Mouse (Mus musculus): ENCODE data around the gene Tacc2. TPM values are rescaled to one million over a fixed set of nuclear protein-coding genes. Genes with fewer than 3 reads are reported as not detected.
A peak's percentile ranks its signal among the peaks of the same experiment; 100 is the strongest.

The Tacc2 gene
- total RNA-seq, 2 experiments from 2014 or later, result 515 to 576 TPM

GRCm38 (mm10) chr7:130552780-130553179, 24.5 kb upstream of the Tacc2 start:
- TF ChIP-seq CTCF (IDR thresholded peaks at IDR 0.05), result no peak
- peak overlapping the region; percentile 97 for H3K27ac ChIP-seq
- intact Hi-C loops (cut with DNase I), result loop anchor here (2.0 to 5.0 kb wide), 2 partner anchors 16 to 45 kb away; no protein-coding TSS in a partner anchor
- DNase-seq, result peak; percentile 92
- peak overlapping the region; percentile 75 for H3K4me3 ChIP-seq

GRCm38 (mm10) chr7:130553321-130553720, 23.9 kb upstream of the Tacc2 start:
- H3K4me3 ChIP-seq, result peak overlapping the region; percentile 75
- no peak for DNase-seq
- peak overlapping the region; percentile 97 for H3K27ac ChIP-seq
- intact Hi-C loops (cut with DNase I), result loop anchor here (2.0 to 5.0 kb wide), 2 partner anchors 15 to 44 kb away; no protein-coding TSS in a partner anchor
- TF ChIP-seq CTCF (IDR thresholded peaks at IDR 0.05), result no peak

GRCm38 (mm10) chr7:130555597-130555996, 21.6 kb upstream of the Tacc2 start:
- TF ChIP-seq CTCF (IDR thresholded peaks at IDR 0.05), result no peak
- intact Hi-C loops (cut with DNase I), result no loop called here
- Histone ChIP-seq H3K27ac (peak overlapping the region; percentile 97), H3K4me3 (peak overlapping the region; percentile 75)
- DNase-seq, result no peak

GRCm38 (mm10) chr7:130558592-130558991, 18.6 kb upstream of the Tacc2 start:
- no peak overlapping the region for H3K4me3 ChIP-seq
- DNase-seq, result peak; percentile 20
- H3K27ac ChIP-seq, result peak overlapping the region; percentile 97
- no peak for TF ChIP-seq CTCF (IDR thresholded peaks at IDR 0.05)
- intact Hi-C loops (cut with DNase I), result no loop called here

GRCm38 (mm10) chr7:130560933-130561332, 16.3 kb upstream of the Tacc2 start:
- no peak for TF ChIP-seq CTCF (IDR thresholded peaks at IDR 0.05)
- intact Hi-C loops (cut with DNase I), result no loop called here
- no peak for DNase-seq
- Histone ChIP-seq H3K4me3 (no peak overlapping the region), H3K27ac (peak overlapping the region; percentile 97)

GRCm38 (mm10) chr7:130563276-130563675, 14.0 kb upstream of the Tacc2 start:
- intact Hi-C loops (cut with DNase I), result no loop called here
- no peak for DNase-seq
- TF ChIP-seq CTCF (IDR thresholded peaks at IDR 0.05), result no peak
- no peak overlapping the region for H3K4me3 ChIP-seq
- H3K27ac ChIP-seq, result peak overlapping the region; percentile 92

GRCm38 (mm10) chr7:130563880-130564279, 13.4 kb upstream of the Tacc2 start:
- peak overlapping the region; percentile 11; the same call in 1 of the 2 replicates for H3K4me3 ChIP-seq
- no peak for DNase-seq
- peak overlapping the region; percentile 92 for H3K27ac ChIP-seq
- intact Hi-C loops (cut with DNase I), result no loop called here
- no peak for TF ChIP-seq CTCF (IDR thresholded peaks at IDR 0.05)

- no peak for TF ChIP-seq CTCF (IDR thresholded peaks at IDR 0.05)
- Histone ChIP-seq H3K27ac (peak overlapping the region; percentile 92), H3K4me3 (peak overlapping the region; percentile 49)
- DNase-seq, result no peak
- intact Hi-C loops (cut with DNase I), result no loop called here
Observed at GRCm38 (mm10) chr7:130564596-130564995, 12.6 kb upstream of the Tacc2 start.

- H3K27ac ChIP-seq, result peak overlapping the region; percentile 92
- DNase-seq, result peak; percentile 81
Observed at GRCm38 (mm10) chr7:130568783-130569436, 8.3 kb upstream of the Tacc2 start.

GRCm38 (mm10) chr7:130570472-130570871, 6.8 kb upstream of the Tacc2 start:
- intact Hi-C loops (cut with DNase I), result no loop called here
- Histone ChIP-seq H3K4me3 (peak overlapping the region; percentile 35), H3K27ac (peak overlapping the region; percentile 92)
- no peak for DNase-seq
- no peak for TF ChIP-seq CTCF (IDR thresholded peaks at IDR 0.05)

More at GRCm38 (mm10) chr7:130568783-130569436, 8.3 kb upstream of the Tacc2 start:
- peak overlapping the region; percentile 36 for H3K4me3 ChIP-seq
- no peak for TF ChIP-seq CTCF (IDR thresholded peaks at IDR 0.05)
- intact Hi-C loops (cut with DNase I), result loop anchor here (2.0 kb wide), 1 partner anchor 16 kb away; no protein-coding TSS in a partner anchor

- Histone ChIP-seq H3K27ac (peak within 1 kb of the TSS; percentile 92), H3K4me3 (peak within 1 kb of the TSS; percentile 9; the same call in 1 of the 2 replicates)
- no peak for TF ChIP-seq CTCF (IDR thresholded peaks at IDR 0.05)
- intact Hi-C loops (cut with DNase I), result no loop called here
- DNase-seq, result no peak
Observed at GRCm38 (mm10) chr7:130572821-130573220, 4.4 kb upstream of the Tacc2 start, which contains the start of gene Nsmce4a. Gene Nsmce4a, minus strand, starts transcription at chr7:130573118.

GRCm38 (mm10) chr7:130573746-130574145, 3.5 kb upstream of the Tacc2 start:
- no peak for DNase-seq
- no peak for TF ChIP-seq CTCF (IDR thresholded peaks at IDR 0.05)
- Histone ChIP-seq H3K27ac (peak overlapping the region; percentile 73; the same call in 1 of the 2 replicates), H3K4me3 (no peak overlapping the region; the same call in 1 of the 2 replicates)
- intact Hi-C loops (cut with DNase I), result no loop called here

- intact Hi-C loops (cut with DNase I), result no loop called here
- Histone ChIP-seq H3K27ac (peak overlapping the region; percentile 73), H3K4me3 (peak overlapping the region; percentile 23)
- no peak for TF ChIP-seq CTCF (IDR thresholded peaks at IDR 0.05)
- DNase-seq, result peak; percentile 62
Observed at GRCm38 (mm10) chr7:130574211-130574991, 2.8 kb upstream of the Tacc2 start.

Data from gastrocnemius, adult 2 months (tissue).